In genomic region chr7:134348825-134349224, GRCm38 (mm10) we compare ENCODE assay signal across 10 mouse cellular contexts. TPM values are rescaled to one million over a fixed set of nuclear protein-coding genes. Genes with fewer than 3 reads are reported as not detected.
DNase-seq lines count a peak whose midpoint lies in the region; ATAC-seq and TF ChIP-seq lines count a peak whose summit lies in the region.
"Had no signal": no experiment of that assay in that cellular context is flagged by ENCODE, and none has a peak within 500 bp of the region (broad histone marks: within the 10 kb centered on the region; RNA-seq: fewer than 3 reads in every experiment).

No protein-coding gene starts in this region.

- DNase-seq in hindbrain, embryonic 10.5 days (ENCODE audit: low spot score), result peak; percentile 52
- peak; percentile 78 to 81 for DNase-seq in cerebellum, postnatal 10 days
- peak; percentile 30 to 60 for DNase-seq in frontal cortex, postnatal 14 days (ENCODE audit: low spot score in 2 of 2)
- DNase-seq in kidney, adult 18-20 months, result peak; percentile 57
- peak; percentile 71 to 77 for DNase-seq in left cerebral cortex, postnatal 25 days (ENCODE audit: low spot score in 2 of 2)
- peak; percentile 70 for DNase-seq in midbrain, postnatal 0 days (ENCODE audit: low spot score)
- DNase-seq in thymus, postnatal 25 days, result peak; percentile 13

- H3K9me3 ChIP-seq in hindbrain, embryonic 10.5 days, result no peaks in the 10 kb centered on the region
- no peaks in the 10 kb centered on the region for H3K9me3 ChIP-seq in hindbrain, embryonic 12.5 days (replicated peaks)
- no peaks in the 10 kb centered on the region for H3K9me3 ChIP-seq in midbrain, postnatal 0 days (ENCODE audit: low read length)
- H3K9me3 ChIP-seq: liver, embryonic 15.5 days had no signal

- no peaks in the 10 kb centered on the region for H3K27me3 ChIP-seq in hindbrain, embryonic 10.5 days (ENCODE audit: insufficient read depth, poor library complexity, severe bottlenecking)
- H3K27me3 ChIP-seq in hindbrain, embryonic 12.5 days, result no peaks in the 10 kb centered on the region
- no peaks in the 10 kb centered on the region for H3K27me3 ChIP-seq in midbrain, postnatal 0 days (ENCODE audit: insufficient read depth, low read length)
- H3K27me3 ChIP-seq: CH12.LX; liver, embryonic 15.5 days had no signal

- peak; percentile 84 for TF ChIP-seq CTCF in midbrain, postnatal 0 days (IDR thresholded peaks at IDR 0.05)

- no peak overlapping the region for H3K4me2 ChIP-seq in hindbrain, embryonic 12.5 days (replicated peaks)
- H3K4me2 ChIP-seq in midbrain, postnatal 0 days (ENCODE audit: low read depth, low read length, poor library complexity, severe bottlenecking), result no peak overlapping the region
- H3K4me2 ChIP-seq: liver, embryonic 15.5 days had no signal

- no peak overlapping the region for H3K9ac ChIP-seq in hindbrain, embryonic 12.5 days
- H3K9ac ChIP-seq in midbrain, postnatal 0 days (replicated peaks; ENCODE audit: low read length, poor library complexity, severe bottlenecking), result no peak overlapping the region
- H3K9ac ChIP-seq: liver, embryonic 15.5 days had no signal

- ATAC-seq in hindbrain, embryonic 12.5 days (ENCODE audit: low FRiP score), result no peak
- no peak for ATAC-seq in midbrain, postnatal 0 days (ENCODE audit: low FRiP score)

- no peaks in the 10 kb centered on the region for H3K36me3 ChIP-seq in hindbrain, embryonic 10.5 days
- no peaks in the 10 kb centered on the region for H3K36me3 ChIP-seq in hindbrain, embryonic 12.5 days
- no peaks in the 10 kb centered on the region for H3K36me3 ChIP-seq in midbrain, postnatal 0 days (ENCODE audit: insufficient read depth, low read length)
- H3K36me3 ChIP-seq: liver, embryonic 15.5 days had no signal

- no peak overlapping the region for H3K27ac ChIP-seq in hindbrain, embryonic 10.5 days
- no peak overlapping the region for H3K27ac ChIP-seq in hindbrain, embryonic 12.5 days
- H3K27ac ChIP-seq in midbrain, postnatal 0 days (ENCODE audit: low read depth, low read length), result no peak overlapping the region
- H3K27ac ChIP-seq: liver, embryonic 15.5 days had no signal

- no peak overlapping the region for H3K4me3 ChIP-seq in hindbrain, embryonic 10.5 days
- no peak overlapping the region for H3K4me3 ChIP-seq in hindbrain, embryonic 12.5 days
- no peak overlapping the region for H3K4me3 ChIP-seq in midbrain, postnatal 0 days (ENCODE audit: low read depth, low read length)
- H3K4me3 ChIP-seq: liver, embryonic 15.5 days had no signal

- WGBS in hindbrain, embryonic 10.5 days, result 39% methylated on average over 6 of the region's 6 CpGs
- 41% methylated on average over 6 of the region's 6 CpGs for WGBS in hindbrain, embryonic 12.5 days
- WGBS in midbrain, postnatal 0 days, result 40% methylated on average over 6 of the region's 6 CpGs

- intact Hi-C loops in left cerebral cortex, postnatal 25 days (cut with DNase I), result loop anchor here (1.0 to 5.0 kb wide), 4 partner anchors 86 to 542 kb away; no protein-coding TSS in a partner anchor

- peaks cover 3% of the 10 kb centered on the region for H3K4me1 ChIP-seq in hindbrain, embryonic 10.5 days (replicated peaks)
- H3K4me1 ChIP-seq in hindbrain, embryonic 12.5 days, result no peaks in the 10 kb centered on the region
- no peaks in the 10 kb centered on the region for H3K4me1 ChIP-seq in midbrain, postnatal 0 days (ENCODE audit: insufficient read depth, low read length)
- H3K4me1 ChIP-seq: liver, embryonic 15.5 days had no signal

RNA-seq across cellular contexts. Expression of gene D7Ertd443e, which starts 36.6 kb away (rescaled TPM):
- polyA plus RNA-seq in hindbrain, embryonic 10.5 days (2016; fragmentation: Nextera tagmentation; extraction: Ambion mirVana), result 0.24 TPM in 1 of 2 replicates, not detected in the other
- 0.17 and 0.35 TPM in 2 replicates for polyA plus RNA-seq in hindbrain, embryonic 12.5 days (2016; fragmentation: Nextera tagmentation; extraction: Ambion mirVana)
- total RNA-seq in left cerebral cortex, postnatal 25 days (2021), result 1 to 10 TPM; 2.0 to 2.8 TPM
- total RNA-seq in midbrain, postnatal 0 days (2014; rRNA removed), result 0.38 and 0.71 TPM in 2 replicates
- polyA plus RNA-seq in midbrain, postnatal 0 days (2015; fragmentation: Nextera tagmentation; extraction: Ambion mirVana), result 0.27 and 0.35 TPM in 2 replicates
- total RNA-seq: CH12.LX had no signal
- polyA plus RNA-seq: liver, embryonic 15.5 days had no signal

Comparison
In these comparisons a context has a peak if more than half of its experiments do, and no peak if none do; other contexts are left out.
1. DNase-seq: peak in every context shown above with its lines; median percentile 80 in cerebellum, postnatal 10 days; 74 in left cerebral cortex, postnatal 25 days; 70 in midbrain, postnatal 0 days; 57 in kidney, adult 18-20 months; 52 in hindbrain, embryonic 10.5 days; 45 in frontal cortex, postnatal 14 days; 13 in thymus, postnatal 25 days.